Mouse (Mus musculus) c-Kit-positive CD71-positive TER-119-negative erythroid progenitor cells, embryonic 14.5 days (primary cell): ENCODE data around the gene Wdr73.
A peak's percentile ranks its signal among the peaks of the same experiment; 100 is the strongest.
"Not testable (repeated sequence)": the region's sequence is repeated elsewhere in the genome, so short reads cannot be mapped to it uniquely, and the experiment has no call there.

ENCODE experiments used
- DNase-seq: peaks from one replicate; pipeline ENCODE4 v3.0.0-alpha.2; 2013; ENCODE audit warnings: low read depth

The Wdr73 gene

DNA sequence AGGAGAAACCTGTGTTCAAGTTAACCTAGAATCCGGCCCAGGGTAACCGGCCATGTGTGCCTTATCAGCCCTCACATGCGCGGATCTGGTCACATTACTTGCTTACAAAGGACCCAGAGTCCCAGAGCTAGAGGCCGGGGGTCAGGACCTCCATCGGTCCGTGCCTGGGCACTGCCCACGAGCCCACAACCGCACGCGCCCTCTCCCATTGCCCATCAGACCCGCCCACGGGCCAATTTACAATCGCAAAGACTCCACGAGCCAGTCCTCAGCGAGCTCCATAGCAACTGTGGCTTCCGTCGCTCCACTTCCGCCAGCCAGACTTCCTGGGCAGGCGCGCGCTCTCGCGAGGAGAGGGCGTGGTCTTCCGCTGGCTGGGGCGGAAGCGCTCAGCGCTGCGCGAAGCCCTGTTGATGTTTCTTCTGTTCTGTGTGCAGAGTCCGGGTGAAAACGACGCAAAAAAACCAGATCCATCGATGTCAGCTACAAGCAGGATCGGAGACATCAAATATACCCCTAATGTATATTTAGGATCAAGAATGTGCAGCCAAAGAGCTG is at the start of gene Wdr73:
Gene Wdr73 (minus strand): TSS at position 326 of the 558 bp plus-strand sequence.
- peak; percentile 88 for DNase-seq

- peak; percentile 84 for DNase-seq
These were observed 46.6 kb upstream of the Wdr73 start, which contains the start of gene Sec11a for GRCm38 (mm10) chr7:80947445-80948350. TSS of gene Sec11a (minus strand) at chr7:80947780.

GRCm38 (mm10) chr7:80939808-80940207 is 38.7 kb upstream of the Wdr73 start:
- DNase-seq: no peak

DNA sequence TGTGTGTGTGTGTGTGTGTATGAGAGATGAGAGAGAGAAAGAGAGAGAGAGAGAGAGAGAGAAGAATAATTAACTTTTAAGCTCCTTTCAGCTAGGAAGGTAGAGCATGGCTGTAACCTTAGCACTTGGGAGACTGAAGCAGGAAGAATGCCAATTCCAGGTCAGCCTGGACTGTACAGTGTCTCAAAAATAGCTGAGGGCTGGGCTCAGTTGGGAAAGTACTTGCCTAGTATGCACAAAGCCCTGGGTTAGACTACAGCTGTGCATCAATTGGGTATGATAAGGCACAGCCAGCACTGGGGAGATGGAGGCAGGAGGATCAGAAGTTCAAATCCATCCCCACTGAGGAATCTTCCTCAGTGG is 36.2 kb upstream of the Wdr73 start:
- DNase-seq: not testable (repeated sequence)

GRCm38 (mm10) chr7:80936617-80937303 is 35.7 kb upstream of the Wdr73 start:
- not testable (repeated sequence) for DNase-seq

DNA sequence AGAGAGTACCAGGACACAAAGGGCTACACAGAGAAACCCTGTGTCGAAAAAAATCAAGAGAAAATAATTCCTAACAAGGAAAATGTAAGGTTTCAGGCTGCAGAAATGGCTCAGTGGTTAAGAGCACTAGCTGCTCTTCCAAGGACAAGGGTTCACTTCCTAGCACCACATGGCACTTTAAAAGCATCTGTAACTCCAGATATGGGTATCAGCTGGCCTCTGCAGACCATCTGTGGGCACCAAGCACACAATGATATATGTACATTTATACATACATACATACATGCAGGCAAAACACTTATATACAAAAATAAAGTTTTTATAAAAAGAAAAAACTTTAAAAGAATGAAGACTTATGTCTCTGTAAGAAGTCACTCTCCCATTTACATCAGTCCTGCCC is 34.8 kb upstream of the Wdr73 start:
- DNase-seq: no peak

- no peak for DNase-seq
These were observed 31.7 kb upstream of the Wdr73 start for GRCm38 (mm10) chr7:80932777-80933176.

DNA sequence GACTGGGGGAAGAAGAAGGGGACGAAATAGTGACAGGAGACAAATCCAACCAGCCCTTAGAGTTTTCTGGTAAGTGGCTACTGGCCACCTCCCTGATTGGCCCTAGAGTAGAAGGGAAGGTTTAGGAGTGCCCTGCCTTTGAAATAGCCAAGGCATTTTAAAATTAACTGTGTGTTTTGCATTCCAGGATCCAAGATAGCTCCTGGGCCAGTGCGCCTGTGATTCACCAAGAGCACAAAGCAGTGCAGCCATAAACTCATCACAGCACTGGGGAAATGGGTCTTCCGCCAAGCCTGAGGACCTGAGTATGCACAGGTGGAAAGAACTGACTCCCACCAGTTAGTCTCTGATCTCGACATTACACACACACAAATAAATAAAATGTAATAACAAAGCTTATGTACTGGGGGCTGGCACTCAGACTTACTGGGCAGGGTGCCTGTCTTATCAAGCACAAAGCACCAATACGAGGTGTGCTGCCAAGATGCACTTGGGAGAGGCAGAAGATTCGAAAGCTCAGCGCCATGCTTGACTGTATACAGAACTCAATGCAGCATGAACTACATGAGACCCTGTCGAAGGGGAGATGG is 30.6 kb upstream of the Wdr73 start:
- DNase-seq: no peak

GRCm38 (mm10) chr7:80923165-80923564 is 22.1 kb upstream of the Wdr73 start:
- no peak for DNase-seq

DNA sequence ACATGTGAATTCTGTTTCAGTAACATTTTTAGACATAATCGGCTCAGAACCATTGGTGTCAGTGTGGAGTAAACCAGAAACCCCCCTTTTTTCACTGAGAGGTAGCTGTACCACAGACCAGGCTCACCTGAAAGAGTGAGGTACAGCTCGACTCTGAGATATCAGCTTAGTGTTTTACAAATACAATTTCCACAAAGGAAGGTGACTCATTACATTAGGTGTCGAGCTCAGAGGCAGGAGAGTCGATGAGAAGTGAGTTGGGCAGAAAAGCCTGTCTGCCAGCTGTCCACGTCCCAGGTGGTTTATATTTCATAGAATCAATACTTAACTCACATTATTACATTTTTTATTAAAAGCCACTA is 18.6 kb upstream of the Wdr73 start:
- DNase-seq: no peak

GRCm38 (mm10) chr7:80918982-80919646 is 18.0 kb upstream of the Wdr73 start:
- DNase-seq: no peak

GRCm38 (mm10) chr7:80917916-80918465 is 16.9 kb upstream of the Wdr73 start:
- DNase-seq: no peak

GRCm38 (mm10) chr7:80912496-80912895 is 11.4 kb upstream of the Wdr73 start:
- DNase-seq: no peak

DNA sequence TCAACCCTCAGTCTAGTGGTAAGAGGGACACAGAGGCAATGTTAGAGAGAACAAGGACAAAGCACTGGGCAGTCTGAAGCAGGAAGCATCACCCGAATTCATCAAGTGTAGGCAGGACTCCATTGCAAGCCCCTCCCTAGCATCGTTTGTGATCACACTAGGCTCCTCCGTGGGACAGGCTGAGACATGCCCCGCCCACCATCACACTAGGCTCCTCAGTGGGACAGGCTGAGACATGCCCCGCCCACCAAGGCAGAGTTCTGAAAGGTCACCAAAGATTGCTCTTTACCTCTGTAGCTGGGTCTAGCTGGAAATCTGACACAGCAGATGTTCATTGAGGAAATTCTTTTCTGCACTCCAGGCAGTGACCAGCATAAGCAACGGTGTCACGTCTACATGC is 10.0 kb upstream of the Wdr73 start:
- no peak for DNase-seq

DNA sequence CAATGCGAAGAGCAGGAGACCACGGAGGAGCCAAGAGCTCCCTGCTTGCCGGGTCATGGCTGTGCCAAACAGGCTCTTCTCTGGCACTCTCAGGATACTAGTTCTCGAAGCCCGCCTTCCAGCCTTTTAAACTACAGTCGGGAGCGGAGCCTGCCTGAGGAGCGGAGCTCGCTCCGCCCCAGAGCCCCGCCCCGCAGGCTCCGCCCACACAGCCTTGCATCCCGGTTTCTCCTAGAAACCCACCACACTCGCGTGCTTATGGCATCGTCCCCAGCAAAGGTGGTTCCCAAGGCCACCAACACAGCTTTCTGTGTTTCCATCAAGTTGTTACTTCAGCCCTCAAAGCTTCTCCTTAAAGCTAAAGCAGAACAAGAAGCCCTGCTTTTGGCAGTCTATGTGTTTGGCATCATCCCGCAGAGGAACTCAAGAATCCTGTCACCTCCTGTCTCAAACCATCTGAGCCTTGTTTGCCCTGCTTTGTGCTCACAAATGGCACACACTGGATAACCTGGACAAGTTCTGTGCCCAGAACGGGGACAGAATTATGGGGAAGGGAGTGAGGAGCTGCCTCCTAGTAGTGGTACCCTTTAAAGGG is 3.9 kb upstream of the Wdr73 start, which contains the start of gene Nmb:
Gene Nmb (minus strand): TSS at position 156 of the 595 bp plus-strand sequence.
- DNase-seq: peak; percentile 33

GRCm38 (mm10) chr7:80903625-80904422 is 2.8 kb upstream of the Wdr73 start:
- no peak for DNase-seq

DNA sequence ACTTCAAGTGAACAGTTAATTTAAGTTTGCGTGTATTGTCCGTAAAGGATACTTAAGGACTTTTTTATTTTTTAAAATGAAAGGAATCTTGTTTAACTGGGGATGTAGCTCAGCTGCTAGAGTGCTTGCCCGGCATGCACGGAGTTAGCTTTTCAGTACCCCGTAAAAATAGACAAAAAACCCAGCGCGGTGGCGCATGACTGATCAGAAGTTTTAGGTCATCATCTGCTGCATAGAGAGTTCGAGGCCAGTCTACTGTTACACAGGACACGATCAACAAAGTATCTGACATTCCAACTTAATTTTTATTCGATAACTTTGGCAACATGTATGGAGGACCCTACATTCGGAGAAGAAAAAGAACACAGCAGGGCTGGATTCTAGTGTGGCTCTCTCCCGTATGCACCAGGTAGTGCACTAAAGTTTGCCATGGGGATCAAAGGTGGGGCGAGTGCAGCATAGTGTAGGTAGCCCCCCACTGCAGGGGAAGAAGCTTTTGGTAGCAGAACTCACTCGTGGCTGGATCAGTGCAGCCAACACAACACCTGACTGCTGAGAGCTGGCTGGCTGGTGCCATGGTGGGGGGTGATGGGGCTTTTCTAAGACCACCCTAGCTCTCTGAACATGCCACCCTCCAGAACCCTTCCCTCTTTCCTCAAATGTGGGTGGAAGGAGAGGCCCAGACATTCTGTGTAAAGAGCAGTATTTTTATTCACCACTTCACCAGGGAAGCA is 639 bp upstream of the Wdr73 start:
- DNase-seq: no peak

DNA sequence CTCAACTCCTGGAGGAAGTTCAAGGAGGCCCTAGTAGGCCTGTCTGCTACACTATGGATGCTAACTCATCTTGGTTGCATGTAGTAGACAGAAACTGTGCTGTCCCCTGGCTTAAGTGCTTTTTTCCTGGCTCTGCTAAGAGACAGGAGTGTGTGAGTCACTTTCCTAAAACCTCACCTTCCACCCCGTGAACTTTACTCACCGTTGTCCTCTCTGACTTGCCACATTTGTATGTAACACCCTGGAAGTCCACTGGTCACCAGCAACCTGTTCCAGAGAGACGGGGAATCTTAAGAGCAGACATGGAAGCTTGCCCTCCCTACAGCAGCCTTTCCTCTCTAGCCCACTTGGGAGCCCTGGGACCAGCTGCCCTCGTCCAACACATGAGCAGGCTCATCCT is 3.3 kb downstream of the Wdr73 start:
- no peak for DNase-seq

GRCm38 (mm10) chr7:80897134-80897533 is 3.9 kb downstream of the Wdr73 start:
- no peak for DNase-seq
